Mouse (Mus musculus): ENCODE measurements around the gene Chrm3. TPM values are rescaled to one million over a fixed set of nuclear protein-coding genes. Genes with fewer than 3 reads are reported as not detected.

Chrm3 gene
- polyA plus RNA-seq, 1 experiment, result 0.61 TPM

DNA sequence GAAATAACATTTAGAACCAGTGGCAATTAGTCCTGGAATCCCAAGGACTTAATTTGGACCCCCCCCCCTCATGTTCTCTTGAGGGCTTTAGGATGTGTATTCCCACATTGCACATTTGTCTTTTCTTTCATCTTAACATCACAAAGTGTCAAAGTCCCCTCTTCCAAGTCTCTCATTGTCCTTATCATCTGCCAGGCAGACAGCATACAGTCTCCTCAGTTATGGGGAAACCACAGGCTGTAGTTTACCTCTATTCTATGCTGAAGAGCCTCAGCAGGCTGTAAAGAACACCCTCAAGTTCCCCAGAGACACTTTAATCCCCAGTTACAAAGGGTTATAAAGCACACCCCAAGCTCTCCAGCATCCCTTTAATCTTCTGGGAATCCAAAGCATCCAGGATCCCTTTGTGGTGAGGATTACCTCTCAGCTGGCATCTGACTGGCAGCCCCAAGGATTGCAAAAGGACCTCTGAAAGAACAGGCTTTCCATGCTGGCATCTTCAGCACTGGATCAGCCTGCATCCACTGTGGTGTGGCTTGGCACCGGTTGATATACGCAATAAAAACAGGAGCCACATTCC is 386.8 kb downstream of the Chrm3 start:
- H3K27ac ChIP-seq (ENCODE audit: insufficient read depth, low read length), result no peak overlapping the region
- no peak for TF ChIP-seq POLR2A (IDR thresholded peaks at IDR 0.05; ENCODE audit: low read depth, low read length)
- no peak overlapping the region for H3K4me3 ChIP-seq (ENCODE audit: insufficient read depth, low read length)
- no peaks in the 10 kb centered on the region for H3K4me1 ChIP-seq (ENCODE audit: control insufficient read depth, insufficient read depth, low read length)

DNA sequence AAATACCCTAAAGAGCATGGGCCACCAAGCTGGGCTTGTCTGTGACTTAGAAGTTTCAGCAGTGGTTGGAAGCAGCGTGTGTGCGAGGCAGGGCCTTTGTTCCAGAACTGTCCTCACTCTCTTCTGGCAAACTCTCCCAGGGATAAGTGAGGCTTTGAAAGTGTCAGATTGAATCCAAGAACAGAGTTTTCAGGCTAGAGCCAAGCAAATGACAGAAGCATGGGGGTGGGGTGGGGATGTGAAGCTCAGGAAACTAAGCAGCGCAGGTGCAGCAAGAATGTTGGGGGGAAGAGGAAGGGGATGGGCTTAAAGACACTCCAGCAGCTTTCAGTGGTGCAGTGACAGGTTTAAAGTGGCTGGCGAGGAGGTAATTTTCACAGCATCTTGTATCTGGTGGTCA is 388.8 kb downstream of the Chrm3 start:
- no peak overlapping the region for H3K27ac ChIP-seq (ENCODE audit: insufficient read depth, low read length)
- TF ChIP-seq CTCF (IDR thresholded peaks at IDR 0.05; ENCODE audit: borderline replicate concordance, insufficient read depth, low read length), result no peak
- no peak for TF ChIP-seq POLR2A (IDR thresholded peaks at IDR 0.05; ENCODE audit: low read depth, low read length)
- no peaks in the 10 kb centered on the region for H3K4me1 ChIP-seq (ENCODE audit: control insufficient read depth, insufficient read depth, low read length)
- H3K4me3 ChIP-seq (ENCODE audit: insufficient read depth, low read length), result no peak overlapping the region

DNA sequence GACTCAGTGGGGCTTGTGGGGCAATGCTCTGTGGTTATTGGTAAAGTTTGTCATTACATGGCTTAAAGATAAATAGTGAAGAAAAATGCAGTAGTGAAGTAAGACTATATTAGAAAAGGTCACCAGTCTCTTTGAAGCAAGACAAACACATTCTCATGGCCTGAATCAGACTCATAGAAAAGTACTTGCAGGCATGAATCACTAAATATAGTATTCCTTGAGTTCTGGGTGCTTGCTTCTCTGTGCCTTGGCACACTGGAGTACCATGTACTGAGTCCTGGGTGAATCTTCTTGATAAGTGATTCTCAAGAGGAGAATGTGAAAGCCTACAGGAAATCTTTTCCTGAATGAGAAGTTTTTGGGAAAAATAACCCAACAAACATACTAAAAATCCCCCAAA is 408.0 kb downstream of the Chrm3 start:
- TF ChIP-seq POLR2A (IDR thresholded peaks at IDR 0.05; ENCODE audit: low read depth, low read length) (no peak), CTCF (IDR thresholded peaks at IDR 0.05; ENCODE audit: borderline replicate concordance, insufficient read depth, low read length) (no peak)
- H3K27ac ChIP-seq (ENCODE audit: insufficient read depth, low read length), result no peak overlapping the region
- H3K4me1 ChIP-seq (ENCODE audit: control insufficient read depth, insufficient read depth, low read length), result no peaks in the 10 kb centered on the region; the same call in 1 of the 2 replicates
- no peak overlapping the region for H3K4me3 ChIP-seq (ENCODE audit: insufficient read depth, low read length)

DNA sequence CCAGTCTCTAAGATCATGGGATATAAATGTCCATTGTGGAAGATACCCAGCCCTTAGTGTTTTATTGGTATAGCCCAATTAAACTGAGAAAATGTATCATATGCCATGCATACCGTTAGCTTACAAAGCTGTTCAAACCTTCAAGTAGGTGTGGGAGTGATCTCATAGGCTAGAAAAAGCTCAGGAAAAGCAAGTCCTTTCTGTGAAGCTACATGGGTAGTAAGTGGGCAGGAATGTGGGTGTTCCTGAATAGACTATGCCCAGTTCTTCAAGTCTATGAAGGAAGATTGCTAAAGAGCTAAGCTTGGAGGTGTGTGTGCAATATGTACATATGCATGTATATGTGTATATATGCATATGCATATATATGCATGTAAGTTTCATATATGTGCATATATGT is 409.3 kb downstream of the Chrm3 start:
- H3K4me3 ChIP-seq (ENCODE audit: insufficient read depth, low read length), result no peak overlapping the region
- TF ChIP-seq POLR2A (IDR thresholded peaks at IDR 0.05; ENCODE audit: low read depth, low read length), result no peak
- no peak for TF ChIP-seq CTCF (IDR thresholded peaks at IDR 0.05; ENCODE audit: borderline replicate concordance, insufficient read depth, low read length)
- H3K4me1 ChIP-seq (ENCODE audit: control insufficient read depth, insufficient read depth, low read length), result no peaks in the 10 kb centered on the region; the same call in 1 of the 2 replicates
- no peak overlapping the region for H3K27ac ChIP-seq (ENCODE audit: insufficient read depth, low read length)

DNA sequence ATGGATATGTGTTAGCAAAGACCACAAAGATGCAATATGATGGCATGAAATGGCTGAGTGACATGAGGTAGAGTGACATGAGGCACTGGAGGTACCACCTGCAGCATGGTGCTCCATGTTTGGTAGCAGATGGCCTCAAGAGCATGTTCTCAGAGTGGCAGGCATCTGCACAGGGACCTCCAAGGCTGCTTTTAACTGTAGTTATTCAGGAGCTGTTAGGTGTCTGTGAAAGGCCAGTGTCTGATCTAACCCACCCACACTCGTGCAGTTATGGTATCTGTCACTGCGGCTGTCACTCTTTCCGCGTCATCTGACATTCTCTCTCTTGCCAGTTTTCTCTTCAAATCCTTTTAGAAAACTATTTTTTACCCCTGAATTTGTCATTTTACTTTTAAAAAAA is 411.6 kb downstream of the Chrm3 start:
- no peak overlapping the region for H3K4me3 ChIP-seq (ENCODE audit: insufficient read depth, low read length)
- TF ChIP-seq POLR2A (IDR thresholded peaks at IDR 0.05; ENCODE audit: low read depth, low read length) (no peak), CTCF (IDR thresholded peaks at IDR 0.05; ENCODE audit: borderline replicate concordance, insufficient read depth, low read length) (no peak)
- H3K4me1 ChIP-seq (ENCODE audit: control insufficient read depth, insufficient read depth, low read length), result no peaks in the 10 kb centered on the region; the same call in 1 of the 2 replicates
- H3K27ac ChIP-seq (ENCODE audit: insufficient read depth, low read length), result no peak overlapping the region

DNA sequence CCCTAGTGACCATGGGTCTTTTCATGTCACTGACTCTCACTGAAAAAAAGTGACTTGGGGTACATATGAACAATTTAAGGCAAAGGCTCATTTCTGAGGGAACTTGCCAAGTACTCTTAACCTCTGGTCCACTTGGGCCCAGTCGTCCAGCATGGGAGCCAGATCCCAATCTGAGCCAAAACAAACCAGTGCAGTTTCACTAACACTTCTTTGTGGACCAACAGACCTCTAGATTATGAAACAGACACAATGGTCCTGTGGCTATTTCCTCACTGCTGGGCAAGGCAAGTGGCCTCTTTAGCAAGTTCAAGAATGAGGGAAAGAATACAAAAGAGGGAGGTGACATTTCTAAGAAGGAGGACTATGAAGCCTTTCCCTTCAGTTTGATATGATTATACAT is 420.5 kb downstream of the Chrm3 start:
- Histone ChIP-seq H3K4me1 (ENCODE audit: control insufficient read depth, insufficient read depth, low read length) (no peaks in the 10 kb centered on the region), H3K27ac (ENCODE audit: insufficient read depth, low read length) (no peak overlapping the region), H3K4me3 (ENCODE audit: insufficient read depth, low read length) (no peak overlapping the region)
- TF ChIP-seq CTCF (IDR thresholded peaks at IDR 0.05; ENCODE audit: borderline replicate concordance, insufficient read depth, low read length) (no peak), POLR2A (IDR thresholded peaks at IDR 0.05; ENCODE audit: low read depth, low read length) (no peak)

DNA sequence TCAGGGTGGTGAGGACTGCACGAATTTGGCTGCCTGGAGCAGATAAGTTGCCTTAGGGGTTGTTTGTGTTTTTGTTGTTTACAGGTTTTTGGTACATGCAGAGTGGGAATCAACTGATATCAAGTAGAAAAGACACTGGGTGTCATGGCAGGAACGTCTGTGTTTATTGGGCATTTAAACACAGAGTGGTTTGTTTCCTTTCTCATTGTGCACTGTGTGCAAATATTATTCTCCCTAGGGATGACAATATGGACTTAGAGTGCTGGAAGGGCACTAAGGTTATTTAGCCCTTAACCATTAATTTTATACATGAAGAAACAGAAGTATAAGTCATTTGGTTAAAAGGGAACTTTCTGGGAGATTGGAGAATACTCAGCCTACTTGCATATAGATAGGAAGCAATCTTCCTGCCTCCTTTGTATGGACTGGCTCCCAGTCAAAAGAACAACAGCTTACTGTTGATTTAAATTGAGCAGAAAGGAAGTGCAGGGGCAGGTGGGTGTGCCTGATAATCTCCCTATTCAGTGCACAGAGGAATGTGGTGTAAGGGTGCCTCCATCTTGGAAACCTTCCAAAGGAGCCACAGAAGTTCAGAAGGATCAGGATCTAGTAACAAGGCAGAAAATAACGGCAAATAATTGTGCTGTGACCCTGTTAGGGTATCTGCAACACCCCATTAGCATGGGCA is 421.7 kb downstream of the Chrm3 start:
- Histone ChIP-seq H3K4me3 (ENCODE audit: insufficient read depth, low read length) (no peak overlapping the region), H3K4me1 (ENCODE audit: control insufficient read depth, insufficient read depth, low read length) (no peaks in the 10 kb centered on the region), H3K27ac (ENCODE audit: insufficient read depth, low read length) (no peak overlapping the region)
- TF ChIP-seq POLR2A (IDR thresholded peaks at IDR 0.05; ENCODE audit: low read depth, low read length), result no peak
- TF ChIP-seq CTCF (IDR thresholded peaks at IDR 0.05; ENCODE audit: borderline replicate concordance, insufficient read depth, low read length), result no peak

DNA sequence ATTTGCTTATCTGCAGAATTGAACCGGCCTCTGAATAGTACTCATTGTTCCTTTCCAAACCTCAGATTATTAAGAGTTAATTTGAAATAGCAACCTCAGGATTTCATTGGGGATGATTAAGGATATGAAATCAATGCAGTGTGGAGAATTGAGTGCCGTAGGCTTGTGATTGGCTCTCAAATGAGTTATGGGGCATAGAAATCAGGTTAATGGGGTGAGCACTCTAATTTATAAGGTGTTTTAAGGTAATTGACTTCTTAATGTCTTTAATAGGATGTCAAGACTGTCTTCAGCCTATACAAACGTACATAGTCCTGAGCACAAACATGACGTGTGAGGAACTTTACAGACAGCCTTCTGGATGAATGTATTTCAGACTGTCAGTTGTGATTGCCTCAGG is 427.9 kb downstream of the Chrm3 start:
- TF ChIP-seq POLR2A (IDR thresholded peaks at IDR 0.05; ENCODE audit: low read depth, low read length) (no peak), CTCF (IDR thresholded peaks at IDR 0.05; ENCODE audit: borderline replicate concordance, insufficient read depth, low read length) (no peak)
- no peak overlapping the region for H3K27ac ChIP-seq (ENCODE audit: insufficient read depth, low read length)

DNA sequence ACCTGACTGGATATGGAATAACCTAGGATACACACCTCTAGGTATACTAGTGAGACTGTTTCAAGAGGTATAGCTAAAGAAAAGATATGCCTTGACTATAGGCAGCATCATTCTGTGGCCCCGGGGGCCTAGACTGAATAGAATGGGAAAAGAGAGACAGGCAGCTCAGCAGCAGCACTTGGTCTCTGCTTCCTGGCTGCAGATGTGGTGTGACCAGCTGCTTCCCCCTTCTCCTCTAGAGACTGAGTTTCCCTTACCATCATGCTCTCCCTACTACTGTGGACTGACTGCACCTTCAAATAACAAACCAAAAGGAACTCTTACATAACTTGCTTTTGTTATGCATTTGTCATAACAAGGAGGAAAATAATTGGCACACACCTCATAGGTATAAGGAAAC is 430.0 kb downstream of the Chrm3 start:
- Histone ChIP-seq H3K27ac (ENCODE audit: insufficient read depth, low read length) (no peak overlapping the region), H3K4me1 (ENCODE audit: control insufficient read depth, insufficient read depth, low read length) (peaks cover 3% of the 10 kb centered on the region; the same call in 1 of the 2 replicates), H3K4me3 (ENCODE audit: insufficient read depth, low read length) (no peak overlapping the region)
- TF ChIP-seq CTCF (IDR thresholded peaks at IDR 0.05; ENCODE audit: borderline replicate concordance, insufficient read depth, low read length), result no peak
- no peak for TF ChIP-seq POLR2A (IDR thresholded peaks at IDR 0.05; ENCODE audit: low read depth, low read length)

More for the DNA sequence above, 427.9 kb downstream of the Chrm3 start:
- Histone ChIP-seq H3K4me3 (ENCODE audit: insufficient read depth, low read length) (no peak overlapping the region), H3K4me1 (ENCODE audit: control insufficient read depth, insufficient read depth, low read length) (peaks cover 3% of the 10 kb centered on the region; the same call in 1 of the 2 replicates)

DNA sequence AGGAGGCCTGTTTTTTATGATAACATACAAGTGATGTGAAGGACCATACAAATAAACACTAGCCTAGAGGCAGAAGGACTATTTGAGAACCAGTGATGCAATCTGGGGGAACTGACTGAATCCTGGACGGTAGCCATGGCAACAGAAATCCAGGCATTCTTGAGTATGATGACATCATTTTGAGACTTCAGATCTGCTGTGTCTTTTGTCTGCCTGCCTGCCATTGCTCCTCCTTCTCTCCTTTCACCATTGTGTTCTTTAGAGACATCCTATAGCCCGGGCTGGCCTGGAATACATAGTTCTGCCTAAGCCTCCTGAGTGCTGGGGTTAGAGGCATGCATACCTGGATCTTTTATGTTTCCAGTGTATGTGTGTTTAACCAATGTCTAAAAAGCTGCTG is 430.7 kb downstream of the Chrm3 start:
- H3K27ac ChIP-seq (ENCODE audit: insufficient read depth, low read length), result no peak overlapping the region
- no peak overlapping the region for H3K4me3 ChIP-seq (ENCODE audit: insufficient read depth, low read length)
- no peak for TF ChIP-seq CTCF (IDR thresholded peaks at IDR 0.05; ENCODE audit: borderline replicate concordance, insufficient read depth, low read length)
- TF ChIP-seq POLR2A (IDR thresholded peaks at IDR 0.05; ENCODE audit: low read depth, low read length), result no peak
- H3K4me1 ChIP-seq (ENCODE audit: control insufficient read depth, insufficient read depth, low read length), result peaks cover 3% of the 10 kb centered on the region; the same call in 1 of the 2 replicates

Data from embryonic fibroblast, embryonic 13.5 days (primary cell).